Mouse (Mus musculus): ENCODE results near the gene Dnajc3.

GRCm38 (mm10) chr14:118944702-118945101, 6.9 kb downstream of the Dnajc3 start:
- TF ChIP-seq EP300 (optimal IDR thresholded peaks at IDR 0.05) (no peak), CTCF (IDR thresholded peaks at IDR 0.05; ENCODE audit: low read depth) (no peak)

All from stomach, postnatal 0 days (tissue).